Mouse (Mus musculus) heart, adult 2 months (tissue): ENCODE measurements around the gene Esrp2.

Experiments
- CTCF ChIP-seq: fragments of 200-600 bp; IDR thresholded peaks from 2 replicates; pipeline ENCODE4 v1.8.1; 2022; ENCODE audit warnings: antibody characterized with exemption, mild to moderate bottlenecking, moderate library complexity
- EP300 ChIP-seq: fragments of 200-500 bp; IDR thresholded peaks from 2 replicates; pipeline ENCODE4 v1.6.1; 2011; ENCODE audit warnings: low read depth, low read length, control low read depth; ENCODE audit not compliant: insufficient read depth
- POLR2A ChIP-seq: fragments of 200-500 bp; IDR thresholded peaks from 2 replicates; pipeline ENCODE4 v1.6.1; 2011; ENCODE audit warnings: mild to moderate bottlenecking, low read depth, low read length, control low read depth; ENCODE audit not compliant: insufficient read depth

DNA sequence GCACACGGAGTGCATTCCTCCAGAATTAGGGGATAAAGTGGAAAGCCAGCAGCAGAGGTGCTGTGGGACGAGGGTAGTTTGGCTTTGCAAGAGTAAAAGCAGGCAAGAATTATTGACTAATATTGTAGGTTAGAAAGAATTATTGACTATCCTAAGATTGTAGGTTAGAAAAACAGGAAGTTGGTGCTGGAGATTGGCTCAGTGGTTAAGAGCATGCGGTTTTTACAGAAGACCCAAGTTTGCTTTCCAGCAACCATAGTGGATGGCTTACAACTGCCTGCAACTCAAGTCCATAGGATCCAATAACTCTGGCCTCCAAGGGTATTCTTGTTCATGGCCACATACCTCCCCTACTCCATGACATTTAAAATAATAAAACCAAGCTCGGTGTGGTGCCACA, 9.2 kb upstream of the Esrp2 start:
- TF ChIP-seq EP300 (no peak), POLR2A (no peak), CTCF (no peak)
